Mouse (Mus musculus) heart, embryonic 10.5 days (tissue): ENCODE data around the gene Atp8b3. TPM values are rescaled to one million over a fixed set of nuclear protein-coding genes. Genes with fewer than 3 reads are reported as not detected.

ENCODE experiments used
- DNase-seq: peaks from one replicate; pipeline ENCODE4 v3.0.0-alpha.2; 2017; ENCODE audit warnings: low spot score
- H3K27ac ChIP-seq: fragments of 300-500 bp; sonication (generic); 2 replicates; pipeline ENCODE4 v1.5.1; 2016; ENCODE audit warnings: mild to moderate bottlenecking
- H3K27me3 ChIP-seq: fragments of 300-500 bp; sonication (generic); 2 replicates; pipeline ENCODE4 v1.6.1; 2016; ENCODE audit warnings: mild to moderate bottlenecking; ENCODE audit not compliant: poor library complexity, insufficient read depth, severe bottlenecking
- H3K36me3 ChIP-seq: fragments of 300-500 bp; sonication (generic); 2 replicates; pipeline ENCODE4 v1.6.1; 2016; ENCODE audit warnings: mild to moderate bottlenecking, moderate library complexity
- H3K4me1 ChIP-seq: fragments of 300-500 bp; sonication (generic); 2 replicates; pipeline ENCODE4 v1.6.1; 2016; ENCODE audit warnings: mild to moderate bottlenecking
- H3K4me3 ChIP-seq: fragments of 300-500 bp; sonication (generic); 2 replicates; pipeline ENCODE4 v1.5.1; 2016; ENCODE audit warnings: mild to moderate bottlenecking, moderate library complexity
- H3K9me3 ChIP-seq: fragments of 300-500 bp; sonication (generic); 2 replicates; pipeline ENCODE4 v1.6.1; 2016; ENCODE audit warnings: mild to moderate bottlenecking, moderate library complexity
- WGBS: fragments of 180-500 bp; shearing (Covaris S2); methylation state at CpG from one replicate; pipeline ENCODE4 v1.1.7; 2016; 5-methylcytosine and 5-hydroxymethylcytosine counted together
- polyA plus RNA-seq: library from polyadenylated mRNA; unstranded; fragments of >200 nt; fragmentation: Nextera tagmentation; extraction: Ambion mirVana; gene quantifications from 2 replicates; pipeline ENCODE4 v1.2.1, GENCODE M21; 2016

The Atp8b3 gene
- polyA plus RNA-seq, 1 experiment from 2014 or later, result 0.31 TPM

GRCm38 (mm10) chr10:80503599-80504220 is 35.2 kb downstream of the Atp8b3 start:
- DNase-seq, result no peak
- H3K27ac ChIP-seq, result no peak overlapping the region
- no peaks in the 10 kb centered on the region for H3K36me3 ChIP-seq
- peak overlapping the region; percentile 35 for H3K4me3 ChIP-seq
- no peaks in the 10 kb centered on the region for H3K9me3 ChIP-seq
- under 1% methylated on average over 27 of the region's 27 CpGs for WGBS
- peaks cover 15% of the 10 kb centered on the region for H3K4me1 ChIP-seq
- H3K27me3 ChIP-seq, result peaks cover 99% of the 10 kb centered on the region

GRCm38 (mm10) chr10:80502819-80503314 is 36.1 kb downstream of the Atp8b3 start:
- 1% methylated on average over 22 of the region's 22 CpGs for WGBS
- H3K4me3 ChIP-seq, result peak overlapping the region; percentile 13; the same call in 1 of the 2 replicates
- peaks cover 15% of the 10 kb centered on the region for H3K4me1 ChIP-seq

GRCm38 (mm10) chr10:80502291-80502690 is 36.6 kb downstream of the Atp8b3 start:
- H3K27me3 ChIP-seq, result peaks cover 99% of the 10 kb centered on the region
- no peak for DNase-seq
- peak overlapping the region; percentile 22; the same call in 1 of the 2 replicates for H3K4me3 ChIP-seq
- H3K4me1 ChIP-seq, result peaks cover 15% of the 10 kb centered on the region
- no peaks in the 10 kb centered on the region for H3K9me3 ChIP-seq
- no peaks in the 10 kb centered on the region for H3K36me3 ChIP-seq
- 0% methylated on average over 7 of the region's 7 CpGs for WGBS
- no peak overlapping the region for H3K27ac ChIP-seq

More at GRCm38 (mm10) chr10:80502819-80503314, 36.1 kb downstream of the Atp8b3 start:
- Histone ChIP-seq H3K27me3 (peaks cover 99% of the 10 kb centered on the region), H3K9me3 (no peaks in the 10 kb centered on the region), H3K27ac (no peak overlapping the region), H3K36me3 (no peaks in the 10 kb centered on the region)
- DNase-seq, result no peak

DNA sequence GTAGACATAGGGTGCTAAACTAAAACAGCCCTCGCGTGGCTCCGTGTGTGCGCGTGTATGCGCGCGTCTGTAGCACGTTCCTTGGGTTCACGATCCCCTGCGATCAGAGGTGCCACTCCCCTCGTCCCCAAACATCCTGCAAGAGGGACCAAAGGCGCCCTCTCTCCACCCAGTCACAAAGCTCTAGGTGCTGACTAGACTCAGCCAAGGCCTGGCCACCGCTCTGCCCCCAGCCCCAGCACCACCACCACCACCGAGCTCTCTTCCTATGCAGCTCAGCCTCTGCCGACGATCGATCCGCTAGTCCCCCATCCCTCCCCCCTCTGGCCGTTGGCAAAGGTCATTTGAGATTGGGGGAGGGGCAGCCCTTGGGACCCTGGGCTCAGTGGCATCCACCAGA is 42.5 kb downstream of the Atp8b3 start:
- Histone ChIP-seq H3K36me3 (no peaks in the 10 kb centered on the region), H3K4me1 (peaks cover 30% of the 10 kb centered on the region), H3K27ac (no peak overlapping the region), H3K9me3 (no peaks in the 10 kb centered on the region), H3K27me3 (peaks cover 100% of the 10 kb centered on the region), H3K4me3 (peak overlapping the region; percentile 61; the same call in 1 of the 2 replicates)
- DNase-seq, result no peak
- under 1% methylated on average over 20 of the region's 20 CpGs for WGBS

DNA sequence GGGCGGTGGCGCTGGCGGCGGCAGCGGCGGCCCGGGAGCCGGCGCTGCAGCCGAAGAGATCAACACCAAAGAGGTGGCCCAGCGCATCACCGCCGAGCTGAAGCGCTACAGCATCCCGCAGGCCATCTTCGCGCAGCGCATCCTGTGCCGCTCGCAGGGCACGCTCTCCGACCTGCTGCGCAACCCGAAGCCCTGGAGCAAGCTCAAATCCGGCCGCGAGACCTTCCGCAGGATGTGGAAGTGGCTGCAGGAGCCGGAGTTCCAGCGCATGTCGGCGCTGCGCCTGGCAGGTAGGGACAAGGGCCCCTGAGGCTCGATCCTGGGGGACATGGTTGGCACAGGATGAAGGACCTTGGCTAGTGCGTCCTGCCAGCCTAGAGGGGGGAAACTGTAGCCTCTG is 43.0 kb downstream of the Atp8b3 start:
- peak overlapping the region; percentile 61 for H3K4me3 ChIP-seq
- peaks cover 100% of the 10 kb centered on the region for H3K27me3 ChIP-seq
- 0 out of 2 replicates have a peak overlapping the region, but pooled peaks have one; percentile 56 for H3K27ac ChIP-seq
- peaks cover 35% of the 10 kb centered on the region for H3K4me1 ChIP-seq
- no peaks in the 10 kb centered on the region for H3K36me3 ChIP-seq
- no peak for DNase-seq
- no peaks in the 10 kb centered on the region for H3K9me3 ChIP-seq
- WGBS, result 4% methylated on average over 35 of the region's 35 CpGs

DNA sequence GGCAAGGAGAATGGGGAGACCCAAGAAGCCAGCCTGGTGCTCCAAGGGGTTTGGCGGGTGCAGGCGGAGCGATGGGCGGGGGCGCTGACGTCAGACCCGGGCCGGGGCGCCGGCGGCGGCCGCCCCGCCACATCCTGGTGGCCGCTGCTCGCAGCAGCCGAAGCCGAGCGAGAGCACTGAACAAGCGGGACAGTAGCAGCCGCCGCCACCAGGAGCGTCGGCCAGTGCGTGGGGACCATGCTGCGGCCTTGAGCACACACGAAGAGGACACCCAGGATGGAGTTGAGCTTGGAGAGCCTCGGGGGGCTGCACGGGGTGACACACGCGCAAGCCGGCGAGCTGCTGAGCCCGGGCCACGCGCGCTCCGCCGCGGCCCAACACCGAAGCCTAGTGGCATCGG is 44.2 kb downstream of the Atp8b3 start, which contains the start of gene Onecut3:
Gene Onecut3, plus strand, starts transcription at position 104 of the 400 bp plus-strand sequence.
- Histone ChIP-seq H3K4me1 (peaks cover 45% of the 10 kb centered on the region), H3K36me3 (no peaks in the 10 kb centered on the region), H3K4me3 (peak within 1 kb of the TSS; percentile 61), H3K27me3 (peaks cover 100% of the 10 kb centered on the region), H3K9me3 (no peaks in the 10 kb centered on the region), H3K27ac (peak within 1 kb of the TSS; percentile 56; the same call in 1 of the 2 replicates)
- DNase-seq, result no peak
- 1% methylated on average over 37 of the region's 42 CpGs for WGBS

DNA sequence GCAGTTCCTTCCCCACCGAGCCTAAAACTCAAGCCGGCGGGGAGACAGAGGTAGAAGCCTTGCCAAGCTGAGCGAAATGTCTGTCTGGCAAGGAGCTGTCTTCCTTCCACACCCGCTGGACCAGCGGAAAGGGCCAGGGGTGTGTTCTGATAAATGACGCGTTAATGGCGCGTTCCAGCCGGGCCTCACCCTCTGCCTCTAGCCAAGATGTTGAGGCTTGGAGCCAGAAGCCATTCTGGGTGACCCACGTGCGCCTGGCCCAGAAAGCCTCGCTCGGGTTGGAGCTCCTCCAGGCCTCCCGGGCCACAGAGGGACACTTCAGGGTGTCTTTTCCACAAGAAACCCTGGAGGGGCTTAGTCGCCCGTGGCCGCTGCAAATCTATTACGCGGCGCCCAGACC is 48.9 kb downstream of the Atp8b3 start:
- Histone ChIP-seq H3K27ac (no peak overlapping the region), H3K9me3 (no peaks in the 10 kb centered on the region; the same call in 1 of the 2 replicates), H3K4me1 (peaks cover 22% of the 10 kb centered on the region), H3K27me3 (peaks cover 96% of the 10 kb centered on the region), H3K36me3 (0 out of 2 replicates have a peak, but pooled peaks cover 3% of the 10 kb centered on the region), H3K4me3 (peak overlapping the region; percentile 29; the same call in 1 of the 2 replicates)
- DNase-seq, result no peak
- under 1% methylated on average over 22 of the region's 22 CpGs for WGBS

GRCm38 (mm10) chr10:80486862-80487379 is 52.0 kb downstream of the Atp8b3 start:
- Histone ChIP-seq H3K4me1 (peaks cover 15% of the 10 kb centered on the region; the same call in 1 of the 2 replicates), H3K36me3 (0 out of 2 replicates have a peak, but pooled peaks cover 3% of the 10 kb centered on the region), H3K4me3 (no peak overlapping the region), H3K9me3 (no peaks in the 10 kb centered on the region; the same call in 1 of the 2 replicates), H3K27me3 (peaks cover 96% of the 10 kb centered on the region), H3K27ac (no peak overlapping the region)
- whole genome bisulfite sequencing, result 64% methylated on average over 7 of the region's 7 CpGs
- DNase-seq, result no peak

- no peak overlapping the region for H3K27ac ChIP-seq
- no peak for DNase-seq
- WGBS, result 9% methylated on average over 5 of the region's 5 CpGs
- no peaks in the 10 kb centered on the region for H3K36me3 ChIP-seq
- peaks cover 13% of the 10 kb centered on the region for H3K4me1 ChIP-seq
- H3K9me3 ChIP-seq, result no peaks in the 10 kb centered on the region
- no peak overlapping the region for H3K4me3 ChIP-seq
- H3K27me3 ChIP-seq, result peaks cover 85% of the 10 kb centered on the region
Observed at GRCm38 (mm10) chr10:80481002-80481401, 57.9 kb downstream of the Atp8b3 start.

- DNase-seq, result no peak
- Histone ChIP-seq H3K27ac (0 out of 2 replicates have a peak overlapping the region, but pooled peaks have one; percentile 16), H3K4me3 (no peak overlapping the region), H3K4me1 (peaks cover 26% of the 10 kb centered on the region), H3K36me3 (no peaks in the 10 kb centered on the region), H3K9me3 (no peaks in the 10 kb centered on the region), H3K27me3 (peaks cover 66% of the 10 kb centered on the region)
- WGBS, result 77% methylated on average over 5 of the region's 5 CpGs
Observed at GRCm38 (mm10) chr10:80478531-80478930, 60.4 kb downstream of the Atp8b3 start.

- Histone ChIP-seq H3K36me3 (no peaks in the 10 kb centered on the region), H3K4me1 (peaks cover 28% of the 10 kb centered on the region), H3K27me3 (peaks cover 65% of the 10 kb centered on the region), H3K9me3 (no peaks in the 10 kb centered on the region), H3K4me3 (peak overlapping the region; percentile 66), H3K27ac (peak overlapping the region; percentile 89)
- under 1% methylated on average over 58 of the region's 58 CpGs for WGBS
- DNase-seq, result peak; percentile 94
Observed at GRCm38 (mm10) chr10:80475290-80475959, 63.5 kb downstream of the Atp8b3 start.
